Mouse (Mus musculus) E14TG2a.4 (cell line): ENCODE measurements around the gene Tbc1d20.

ENCODE experiments used
- H3K27me3 ChIP-seq: 2 replicates; pipeline ENCODE4 v1.6.1; 2014; ENCODE audit warnings: low read length, control low read depth; ENCODE audit not compliant: insufficient read depth
- H3K36me3 ChIP-seq: 2 replicates; pipeline ENCODE4 v1.6.1; 2014; ENCODE audit warnings: low read length, control low read depth; ENCODE audit not compliant: insufficient read depth
- H3K4me1 ChIP-seq: replicated peaks from 2 replicates; pipeline ENCODE4 v1.6.1; 2014; ENCODE audit warnings: low read depth, low read length, control low read depth
- H3K4me3 ChIP-seq: replicated peaks from 2 replicates; pipeline ENCODE4 v1.5.1; 2014; ENCODE audit warnings: mild to moderate bottlenecking, low read length
- H3K9me3 ChIP-seq: 2 replicates; pipeline ENCODE4 v1.6.1; 2014; ENCODE audit warnings: low read length, control low read depth
- CTCF ChIP-seq: conservative IDR thresholded peaks from 2 replicates; pipeline ENCODE4 v1.5.1; 2014; ENCODE audit warnings: low read length
- NANOG ChIP-seq: IDR thresholded peaks from 2 replicates; pipeline ENCODE4 v1.6.1; 2014; ENCODE audit warnings: borderline replicate concordance, low read length, mixed read lengths
- POU5F1 ChIP-seq: IDR thresholded peaks from 2 replicates; pipeline ENCODE4 v1.6.1; 2014; ENCODE audit warnings: low read length, borderline replicate concordance

Gene Tbc1d20

DNA sequence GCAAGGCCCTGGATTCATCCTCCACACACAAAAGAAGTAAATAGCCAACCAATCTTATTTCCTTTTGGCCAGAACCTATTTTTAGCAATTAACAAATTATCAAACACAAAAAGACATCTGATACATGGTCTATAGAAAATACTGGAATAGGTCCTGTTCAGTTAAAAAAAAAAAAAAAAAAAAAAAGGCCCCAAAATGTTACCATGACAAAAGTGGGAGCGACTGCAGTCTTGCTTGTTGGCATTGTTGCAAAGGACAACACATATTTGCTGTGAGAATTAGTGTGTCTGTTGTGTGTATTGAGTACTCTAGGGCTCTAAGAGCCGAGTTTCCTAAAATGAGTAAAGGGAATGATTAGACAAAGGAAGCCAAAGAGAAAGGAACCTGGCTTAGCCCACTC is 1.2 kb upstream of the Tbc1d20 start:
- Histone ChIP-seq H3K27me3 (no peaks in the 10 kb centered on the region), H3K4me1 (peaks cover 26% of the 10 kb centered on the region), H3K4me3 (no peak overlapping the region), H3K36me3 (peaks cover 26% of the 10 kb centered on the region), H3K9me3 (no peaks in the 10 kb centered on the region)
- TF ChIP-seq POU5F1, result no peak
- TF ChIP-seq NANOG, result no peak
- no peak for TF ChIP-seq CTCF

DNA sequence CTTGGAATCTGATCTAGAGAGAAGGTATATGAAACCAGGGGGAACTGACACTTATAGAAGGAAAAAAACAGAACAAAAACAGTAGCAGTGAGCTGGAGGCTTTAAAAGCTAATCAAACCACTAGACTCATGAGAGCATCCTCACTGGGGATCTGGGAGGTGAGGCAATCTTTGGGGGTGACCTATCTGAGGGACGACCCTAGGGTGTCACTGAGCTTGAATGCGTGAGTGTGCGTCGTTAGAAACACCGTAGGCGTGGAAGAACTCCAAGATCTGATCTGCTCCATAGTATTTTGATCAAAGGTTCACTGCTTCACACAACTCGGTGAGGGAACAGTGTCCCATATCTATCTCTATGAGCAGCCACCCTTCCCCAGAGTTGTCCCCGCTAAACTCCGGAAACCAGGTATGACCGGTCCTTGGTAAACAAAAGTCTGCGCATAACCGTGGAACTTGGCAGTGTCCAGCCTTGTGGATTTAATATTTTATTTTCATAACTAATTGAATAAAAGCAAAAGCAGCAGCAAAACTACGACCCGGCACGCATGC is 375 bp upstream of the Tbc1d20 start:
- Histone ChIP-seq H3K4me3 (peak overlapping the region; percentile 97), H3K9me3 (no peaks in the 10 kb centered on the region), H3K4me1 (peaks cover 23% of the 10 kb centered on the region), H3K27me3 (no peaks in the 10 kb centered on the region), H3K36me3 (peaks cover 24% of the 10 kb centered on the region)
- TF ChIP-seq CTCF, result no peak
- no peak for TF ChIP-seq NANOG
- TF ChIP-seq POU5F1, result no peak

- TF ChIP-seq NANOG (no peak), CTCF (no peak), POU5F1 (no peak)
These were observed 913 bp downstream of the Tbc1d20 start for GRCm38 (mm10) chr2:152294541-152294940.

GRCm38 (mm10) chr2:152302862-152303261 is 9.2 kb downstream of the Tbc1d20 start:
- Histone ChIP-seq H3K9me3 (no peaks in the 10 kb centered on the region), H3K4me3 (no peak overlapping the region), H3K4me1 (peaks cover 11% of the 10 kb centered on the region), H3K36me3 (peaks cover 57% of the 10 kb centered on the region), H3K27me3 (no peaks in the 10 kb centered on the region)
- no peak for TF ChIP-seq NANOG
- TF ChIP-seq POU5F1, result no peak
- TF ChIP-seq CTCF, result no peak

More at GRCm38 (mm10) chr2:152294541-152294940, 913 bp downstream of the Tbc1d20 start:
- H3K27me3 ChIP-seq, result no peaks in the 10 kb centered on the region
- H3K4me3 ChIP-seq, result peak overlapping the region; percentile 97
- peaks cover 21% of the 10 kb centered on the region for H3K4me1 ChIP-seq
- peaks cover 21% of the 10 kb centered on the region for H3K36me3 ChIP-seq
- H3K9me3 ChIP-seq, result no peaks in the 10 kb centered on the region

DNA sequence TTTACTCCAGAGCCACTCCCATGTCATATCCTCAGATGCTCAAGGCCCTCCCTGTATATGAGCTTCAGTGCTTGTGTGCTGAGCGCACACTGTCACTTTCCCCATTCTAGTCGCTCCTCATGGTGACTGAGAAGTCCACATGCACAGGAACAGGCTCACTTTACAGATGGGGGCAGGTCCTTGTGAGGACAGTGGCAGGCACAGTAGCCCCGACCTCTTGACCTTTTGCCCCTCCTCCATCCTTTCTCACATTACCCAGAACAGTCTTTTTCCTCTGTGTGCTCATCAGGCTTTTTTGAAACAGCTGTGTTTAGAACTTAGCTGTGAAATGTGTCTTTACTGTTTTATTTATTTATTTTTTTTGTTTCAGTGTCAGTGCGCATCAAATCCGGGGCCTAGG is 10.2 kb downstream of the Tbc1d20 start:
- Histone ChIP-seq H3K36me3 (peaks cover 65% of the 10 kb centered on the region), H3K9me3 (no peaks in the 10 kb centered on the region), H3K27me3 (no peaks in the 10 kb centered on the region), H3K4me3 (no peak overlapping the region), H3K4me1 (peaks cover 11% of the 10 kb centered on the region)
- TF ChIP-seq CTCF, result no peak
- no peak for TF ChIP-seq NANOG
- TF ChIP-seq POU5F1, result no peak

DNA sequence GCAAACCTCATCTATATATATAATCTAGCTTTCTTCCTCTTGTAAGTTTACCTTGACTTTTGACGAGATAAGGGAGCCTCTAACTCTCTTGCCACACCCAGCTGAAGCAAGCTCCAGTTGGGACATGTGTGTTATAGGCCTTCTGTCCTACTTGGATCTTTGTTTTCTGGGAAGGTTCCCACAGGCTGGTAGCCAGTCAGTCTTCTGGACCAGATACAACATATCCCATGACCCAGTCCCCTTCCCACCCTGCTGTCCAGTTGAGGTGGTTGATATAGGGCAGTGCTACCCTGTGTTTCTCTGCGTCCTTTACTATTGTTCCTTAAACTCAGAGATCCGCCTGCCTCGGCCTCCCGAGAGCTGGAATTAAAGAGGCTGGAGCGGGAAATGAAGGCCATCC is 11.9 kb downstream of the Tbc1d20 start:
- Histone ChIP-seq H3K4me3 (no peak overlapping the region), H3K36me3 (peaks cover 82% of the 10 kb centered on the region), H3K27me3 (no peaks in the 10 kb centered on the region), H3K9me3 (no peaks in the 10 kb centered on the region), H3K4me1 (peaks cover 11% of the 10 kb centered on the region)
- TF ChIP-seq POU5F1, result no peak
- TF ChIP-seq CTCF, result no peak
- TF ChIP-seq NANOG, result no peak

- Histone ChIP-seq H3K4me3 (no peak overlapping the region), H3K4me1 (peaks cover 16% of the 10 kb centered on the region), H3K9me3 (no peaks in the 10 kb centered on the region), H3K27me3 (no peaks in the 10 kb centered on the region), H3K36me3 (peaks cover 93% of the 10 kb centered on the region)
- TF ChIP-seq POU5F1 (no peak), NANOG (no peak), CTCF (no peak)
These were observed 13.6 kb downstream of the Tbc1d20 start for GRCm38 (mm10) chr2:152307186-152307585.

GRCm38 (mm10) chr2:152312996-152313395 is 19.4 kb downstream of the Tbc1d20 start:
- H3K9me3 ChIP-seq, result no peaks in the 10 kb centered on the region
- H3K27me3 ChIP-seq, result no peaks in the 10 kb centered on the region
- H3K4me1 ChIP-seq, result peaks cover 16% of the 10 kb centered on the region
- H3K4me3 ChIP-seq, result no peak overlapping the region
- peaks cover 99% of the 10 kb centered on the region for H3K36me3 ChIP-seq
- no peak for TF ChIP-seq POU5F1

GRCm38 (mm10) chr2:152313926-152314325 is 20.3 kb downstream of the Tbc1d20 start:
- Histone ChIP-seq H3K4me1 (peaks cover 22% of the 10 kb centered on the region), H3K36me3 (peaks cover 99% of the 10 kb centered on the region), H3K27me3 (no peaks in the 10 kb centered on the region), H3K4me3 (no peak overlapping the region), H3K9me3 (no peaks in the 10 kb centered on the region)
- TF ChIP-seq NANOG (no peak), CTCF (no peak), POU5F1 (no peak)
